Mouse (Mus musculus) MEL (cell line): ENCODE measurements around the gene Smim24. TPM values are rescaled to one million over a fixed set of nuclear protein-coding genes. Genes with fewer than 3 reads are reported as not detected.

Experiments
- DNase-seq: peaks from one replicate; pipeline ENCODE4 v3.0.0; 2011; ENCODE audit warnings: low read depth, low spot score
- H3K27ac ChIP-seq: 2 replicates; pipeline ENCODE4 v1.5.1; 2012; ENCODE audit warnings: low read depth, mild to moderate bottlenecking, control low read depth, low read length, moderate library complexity; ENCODE audit not compliant: control insufficient read depth
- H3K27me3 ChIP-seq, 2 experiments: fragments of 150-350 bp in 1 of 2; sonication (generic) in 1 of 2; 2 replicates each; pipeline ENCODE4 v1.6.1; 2012; ENCODE audit warnings: low read length in 2 of 2, mild to moderate bottlenecking in 2 of 2, improper control_type of control experiment in 1 of 2, moderate library complexity in 1 of 2; ENCODE audit not compliant: insufficient read depth in 2 of 2, control insufficient read depth in 1 of 2
- H3K36me3 ChIP-seq, 2 experiments: 2 replicates each; pipeline ENCODE4 v1.6.1; 2012 to 2014; ENCODE audit warnings: low read length in 2 of 2, improper control_type of control experiment in 1 of 2, inconsistent platforms in 1 of 2, mild to moderate bottlenecking in 1 of 2; ENCODE audit not compliant: insufficient read depth in 2 of 2, control insufficient read depth in 1 of 2
- H3K4me1 ChIP-seq, 2 experiments: fragments of 150-350 bp in 1 of 2; sonication (generic) in 1 of 2; 2 replicates each; pipeline ENCODE4 v1.6.1; 2012; ENCODE audit warnings: low read length in 2 of 2, improper control_type of control experiment in 1 of 2, mild to moderate bottlenecking in 1 of 2; ENCODE audit not compliant: insufficient read depth in 2 of 2, control insufficient read depth in 1 of 2
- H3K4me3 ChIP-seq, 2 experiments: fragments of 150-350 bp in 1 of 2; sonication (generic) in 1 of 2; 2 replicates each; pipeline ENCODE4 v1.5.1; 2012; ENCODE audit warnings: low read depth in 2 of 2, low read length in 2 of 2, mild to moderate bottlenecking in 2 of 2, moderate library complexity in 2 of 2, control low read depth in 1 of 2, improper control_type of control experiment in 1 of 2; ENCODE audit not compliant: control insufficient read depth in 1 of 2, insufficient read depth in 1 of 2
- H3K79me2 ChIP-seq: 2 replicates; pipeline ENCODE4 v1.6.1; 2012; ENCODE audit warnings: mild to moderate bottlenecking, low read length, moderate library complexity; ENCODE audit not compliant: control insufficient read depth, poor library complexity, insufficient read depth
- H3K9ac ChIP-seq: 2 replicates; pipeline ENCODE4 v1.6.1; 2012; ENCODE audit warnings: low read depth, mild to moderate bottlenecking, control low read depth, low read length, moderate library complexity; ENCODE audit not compliant: control insufficient read depth, poor library complexity, severe bottlenecking
- H3K9me3 ChIP-seq: fragments of 150-350 bp; sonication (generic); replicated peaks from 2 replicates; pipeline ENCODE4 v1.6.1; 2012; ENCODE audit warnings: mild to moderate bottlenecking, low read length, improper control_type of control experiment, moderate library complexity; ENCODE audit not compliant: insufficient read depth
- BHLHE40 ChIP-seq: IDR thresholded peaks from 2 replicates; pipeline ENCODE4 v1.6.1; 2012; ENCODE audit warnings: low read depth, mild to moderate bottlenecking, inconsistent platforms, low read length, improper control_type of control experiment, borderline replicate concordance
- CHD1 ChIP-seq: IDR thresholded peaks from 2 replicates; pipeline ENCODE4 v1.6.1; 2012; ENCODE audit warnings: low read depth, mild to moderate bottlenecking, inconsistent platforms, low read length, improper control_type of control experiment
- CHD2 ChIP-seq: IDR thresholded peaks from 2 replicates; pipeline ENCODE4 v1.6.1; 2011; ENCODE audit warnings: low read length, improper control_type of control experiment
- CTCF ChIP-seq, 3 experiments: IDR thresholded peaks in 2 of 3; conservative IDR thresholded peaks in 1 of 3; 2 replicates each; pipeline ENCODE4 v1.5.1; 2011 to 2012; ENCODE audit warnings: low read length in 3 of 3, low read depth in 2 of 3, mild to moderate bottlenecking in 2 of 3, improper control_type of control experiment in 1 of 3, inconsistent platforms in 1 of 3, mixed read lengths in 1 of 3, moderate library complexity in 1 of 3; ENCODE audit not compliant: control insufficient read depth in 1 of 3, insufficient read depth in 1 of 3, poor library complexity in 1 of 3, severe bottlenecking in 1 of 3
- ELF1 ChIP-seq: IDR thresholded peaks from 2 replicates; pipeline ENCODE4 v1.6.1; 2014; ENCODE audit warnings: low read depth, mild to moderate bottlenecking, inconsistent platforms, low read length, improper control_type of control experiment, moderate library complexity
- EP300 ChIP-seq, 2 experiments: IDR thresholded peaks; 2 replicates each; pipeline ENCODE4 v1.6.1; 2011; ENCODE audit warnings: improper control_type of control experiment in 2 of 2, low read length in 2 of 2, low read depth in 1 of 2, mild to moderate bottlenecking in 1 of 2
- ETS1 ChIP-seq: IDR thresholded peaks from 2 replicates; pipeline ENCODE4 v1.6.1; 2012; ENCODE audit warnings: low read depth, mild to moderate bottlenecking, inconsistent platforms, low read length, improper control_type of control experiment, moderate library complexity
- HCFC1 ChIP-seq: IDR thresholded peaks from 2 replicates; pipeline ENCODE4 v1.6.1; 2012; ENCODE audit warnings: low read depth, mild to moderate bottlenecking, inconsistent platforms, low read length, improper control_type of control experiment, moderate library complexity
- JUND ChIP-seq: IDR thresholded peaks from 2 replicates; pipeline ENCODE4 v1.6.1; 2011; ENCODE audit warnings: low read depth, mild to moderate bottlenecking, improper control_type of control experiment, low read length
- MAFK ChIP-seq: IDR thresholded peaks from 2 replicates; pipeline ENCODE4 v1.6.1; 2011; ENCODE audit warnings: low read depth, mild to moderate bottlenecking, low read length, improper control_type of control experiment, borderline replicate concordance
- MAZ ChIP-seq: IDR thresholded peaks from 2 replicates; pipeline ENCODE4 v1.6.1; 2012; ENCODE audit warnings: low read depth, mild to moderate bottlenecking, inconsistent platforms, low read length, improper control_type of control experiment
- MEF2A ChIP-seq: IDR thresholded peaks from 2 replicates; pipeline ENCODE4 v1.6.1; 2014; ENCODE audit warnings: low read depth, mild to moderate bottlenecking, inconsistent platforms, low read length, improper control_type of control experiment; ENCODE audit not compliant: poor library complexity, insufficient replicate concordance, severe bottlenecking; ENCODE audit errors: extremely low read depth
- MXI1 ChIP-seq: IDR thresholded peaks from 2 replicates; pipeline ENCODE4 v1.6.1; 2011; ENCODE audit warnings: mild to moderate bottlenecking, low read depth, low read length, improper control_type of control experiment
- MYB ChIP-seq: IDR thresholded peaks from 2 replicates; pipeline ENCODE4 v1.6.1; 2011; ENCODE audit warnings: mild to moderate bottlenecking, low read depth, low read length, improper control_type of control experiment
- NELFE ChIP-seq: IDR thresholded peaks from 2 replicates; pipeline ENCODE4 v1.6.1; 2011; ENCODE audit warnings: low read depth, low read length, improper control_type of control experiment
- POLR2A ChIP-seq, 2 experiments: IDR thresholded peaks; 2 replicates each; pipeline ENCODE4 v1.6.1; 2011 to 2012; ENCODE audit warnings: low read length in 2 of 2, mild to moderate bottlenecking in 2 of 2, control low read depth in 1 of 2, improper control_type of control experiment in 1 of 2, low read depth in 1 of 2, moderate library complexity in 1 of 2; ENCODE audit not compliant: control insufficient read depth in 1 of 2, insufficient read depth in 1 of 2, poor library complexity in 1 of 2
- POLR2AphosphoS2 ChIP-seq: IDR thresholded peaks from 2 replicates; pipeline ENCODE4 v1.6.1; 2011; ENCODE audit warnings: low read length, improper control_type of control experiment
- POLR2AphosphoS5 ChIP-seq: IDR thresholded peaks from 2 replicates; pipeline ENCODE4 v1.6.1; 2012; ENCODE audit warnings: low read depth, borderline replicate concordance, mild to moderate bottlenecking, inconsistent platforms, low read length, moderate library complexity, mixed read lengths
- RAD21 ChIP-seq: IDR thresholded peaks from 2 replicates; pipeline ENCODE4 v1.6.1; 2011; ENCODE audit warnings: mild to moderate bottlenecking, low read depth, low read length, improper control_type of control experiment
- SIN3A ChIP-seq: IDR thresholded peaks from 2 replicates; pipeline ENCODE4 v1.6.1; 2012; ENCODE audit warnings: low read length, improper control_type of control experiment, inconsistent platforms
- TAL1 ChIP-seq: IDR thresholded peaks from 2 replicates; pipeline ENCODE4 v1.6.1; 2012; ENCODE audit warnings: mild to moderate bottlenecking, inconsistent platforms, low read length, moderate library complexity, mixed read lengths
- TBP ChIP-seq: IDR thresholded peaks from 2 replicates; pipeline ENCODE4 v1.8.0; 2011; ENCODE audit warnings: low read depth, low read length, improper control_type of control experiment
- USF1 ChIP-seq: IDR thresholded peaks from 2 replicates; pipeline ENCODE4 v1.6.1; 2014; ENCODE audit warnings: low read depth, mild to moderate bottlenecking, inconsistent platforms, low read length, improper control_type of control experiment, moderate library complexity
- ZMIZ1 ChIP-seq: IDR thresholded peaks from 2 replicates; pipeline ENCODE4 v1.6.1; 2012; ENCODE audit warnings: low read depth, mild to moderate bottlenecking, inconsistent platforms, low read length, improper control_type of control experiment, moderate library complexity
- polyA plus RNA-seq, 2 experiments: library from polyadenylated mRNA; stranded (reverse) in 1 of 2; unstranded in 1 of 2; fragments of >175 nt in 1 of 2; fragments of >200 nt in 1 of 2; gene quantifications; 2 replicates each; pipeline versions ENCODE4 v1.2.1 to v1.2.4; 2012; ENCODE audit warnings: low replicate concordance in 2 of 2, low read depth in 1 of 2; ENCODE audit not compliant: insufficient read length in 2 of 2, insufficient read depth in 1 of 2, missing spikeins in 1 of 2
- total RNA-seq: library from RNA; depleted of rRNA; stranded (reverse); fragments of 300-350 nt; gene quantifications from 2 replicates; pipeline ENCODE4 v1.2.3, GENCODE M21; 2012

Gene Smim24
- total and polyA plus RNA-seq, 3 experiments = 6.7 to 29.5 TPM; not detected in 1

- TF ChIP-seq NELFE = peak; percentile 37; the same call in 1 of the 2 replicates
- TF ChIP-seq MEF2A = no peak
- TF ChIP-seq CTCF (IDR thresholded peaks at IDR 0.05 in 2 of 3, conservative IDR thresholded peaks at IDR 0.05 in 1 of 3; ENCODE audit: control insufficient read depth in 1 of 3, insufficient read depth in 1 of 3, low read depth in 2 of 3, low read length in 3 of 3, poor library complexity in 1 of 3, severe bottlenecking in 1 of 3) = no peak
- TF ChIP-seq MAFK = no peak
- TF ChIP-seq BHLHE40 = peak; percentile 74; the same call in 1 of the 2 replicates
- peak; percentile 44; the same call in 1 of the 2 replicates for TF ChIP-seq POLR2AphosphoS2
- TF ChIP-seq JUND = no peak
- peak; percentile 94 for TF ChIP-seq TBP
- TF ChIP-seq USF1 = peak; percentile 39; the same call in 1 of the 2 replicates
- TF ChIP-seq ELF1 = 0 out of 2 replicates have a peak, but pooled peaks have one; percentile 25
- TF ChIP-seq SIN3A = peak; percentile 96
- no peak for TF ChIP-seq POLR2AphosphoS5
- TF ChIP-seq, all 39 proteins: peak for 23
Measured at GRCm38 (mm10) chr10:81351678-81352291, 41.1 kb upstream of the Smim24 start (continued).

GRCm38 (mm10) chr10:81354738-81355477 lies 37.9 kb upstream of the Smim24 start:
- no peak for DNase-seq
- Histone ChIP-seq H3K4me1 (peaks cover 3 to 33% of the 10 kb centered on the region in 2 experiments; a peak in 3 of 4 replicates), H3K36me3 (peaks cover 0 to 24% of the 10 kb centered on the region in 2 experiments; a peak in 2 of 4 replicates), H3K9ac (no peak overlapping the region), H3K27me3 (no peaks in the 10 kb centered on the region), H3K9me3 (no peaks in the 10 kb centered on the region), H3K27ac (no peak overlapping the region), H3K79me2 (peaks cover 28% of the 10 kb centered on the region), H3K4me3 (no peak overlapping the region)
- TF ChIP-seq TAL1 (no peak), USF1 (no peak), NELFE (no peak), MAFK (no peak), MAZ (no peak), POLR2A (IDR thresholded peaks at IDR 0.05; ENCODE audit: control insufficient read depth in 1 of 2, insufficient read depth in 1 of 2, low read depth in 1 of 2, low read length in 2 of 2, poor library complexity in 1 of 2) (no peak), CHD2 (no peak), RAD21 (no peak), BHLHE40 (no peak), CHD1 (no peak), HCFC1 (no peak), EP300 (IDR thresholded peaks at IDR 0.05; ENCODE audit: low read depth in 1 of 2, low read length in 2 of 2) (no peak), ZMIZ1 (no peak), ETS1 (no peak), MYB (no peak), MXI1 (no peak)
